Mouse (Mus musculus): ENCODE results near the gene Spaca4.

- TF ChIP-seq CTCF (IDR thresholded peaks at IDR 0.05; ENCODE audit: insufficient read depth, low read depth, low read length) (no peak), POLR2A (IDR thresholded peaks at IDR 0.05; ENCODE audit: insufficient read depth, low read depth, low read length) (no peak)
Measured at GRCm38 (mm10) chr7:45716460-45716857, 9.2 kb downstream of the Spaca4 start.
